Mouse (Mus musculus): Measurements from ENCODE around the gene Rhot2. TPM values are rescaled to one million over a fixed set of nuclear protein-coding genes. Genes with fewer than 3 reads are reported as not detected.
A peak's percentile ranks its signal among the peaks of the same experiment; 100 is the strongest.

The Rhot2 gene
- polyA plus RNA-seq (2015; fragmentation: Nextera tagmentation; extraction: Ambion mirVana) = 10.7 and 13.2 TPM in 2 replicates

DNA sequence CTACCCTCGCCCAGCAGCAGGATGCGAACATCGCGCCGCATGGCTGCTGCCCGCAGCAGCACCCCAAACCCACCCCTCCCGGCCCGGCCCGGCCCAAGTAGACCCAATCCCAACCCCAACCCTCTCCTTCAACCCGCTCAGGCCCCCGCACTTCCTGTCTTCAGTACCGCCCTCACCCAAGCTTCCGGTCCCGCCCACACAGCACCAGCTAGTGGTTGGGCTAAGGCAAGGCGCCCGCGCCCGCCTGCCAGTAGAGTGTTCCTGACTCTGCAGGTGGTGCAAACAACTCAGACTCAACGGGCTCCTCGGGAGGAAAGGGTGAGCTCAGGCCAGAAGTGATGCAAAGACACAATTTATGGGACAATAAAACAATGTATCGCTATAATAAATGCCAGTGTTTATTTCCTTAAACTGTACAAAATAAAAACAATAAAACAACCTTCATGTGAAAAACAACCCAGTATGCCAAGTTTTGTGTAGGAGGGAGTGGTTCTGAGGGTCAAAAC, at the start of gene Rhot2:
Gene Rhot2 (minus strand): TSS at position 456 of the 506 bp plus-strand sequence.
- no peaks in the 10 kb centered on the region for H3K9me3 ChIP-seq (ENCODE audit: control insufficient read depth, low read length)
- H3K4me2 ChIP-seq (replicated peaks; ENCODE audit: low read depth) = peak within 1 kb of the TSS; percentile 92
- peak within 1 kb of the TSS; percentile 87 for H3K27ac ChIP-seq (replicated peaks)
- DNase-seq (ENCODE audit: low spot score) (peak; percentile 98), ATAC-seq (ENCODE audit: low FRiP score, low TSS enrichment) (peak; percentile 94)
- peaks cover 24% of the 10 kb centered on the region for H3K36me3 ChIP-seq (ENCODE audit: control insufficient read depth, insufficient read depth, low read length)
- H3K9ac ChIP-seq (ENCODE audit: low read length) = peak within 1 kb of the TSS; percentile 86
- H3K4me3 ChIP-seq (ENCODE audit: low read depth, low read length) = peak within 1 kb of the TSS; percentile 83
- whole genome bisulfite sequencing = under 1% methylated on average over 20 of the region's 21 CpGs
- H3K4me1 ChIP-seq (replicated peaks; ENCODE audit: control insufficient read depth, insufficient read depth) = no peaks in the 10 kb centered on the region; the same call in 1 of the 2 replicates
- H3K27me3 ChIP-seq (ENCODE audit: control insufficient read depth, insufficient read depth, low read length) = no peaks in the 10 kb centered on the region
- TF ChIP-seq CTCF (IDR thresholded peaks at IDR 0.05; ENCODE audit: low read depth) = peak; percentile 83
- no peak for TF ChIP-seq EP300 (optimal IDR thresholded peaks at IDR 0.05)

DNA sequence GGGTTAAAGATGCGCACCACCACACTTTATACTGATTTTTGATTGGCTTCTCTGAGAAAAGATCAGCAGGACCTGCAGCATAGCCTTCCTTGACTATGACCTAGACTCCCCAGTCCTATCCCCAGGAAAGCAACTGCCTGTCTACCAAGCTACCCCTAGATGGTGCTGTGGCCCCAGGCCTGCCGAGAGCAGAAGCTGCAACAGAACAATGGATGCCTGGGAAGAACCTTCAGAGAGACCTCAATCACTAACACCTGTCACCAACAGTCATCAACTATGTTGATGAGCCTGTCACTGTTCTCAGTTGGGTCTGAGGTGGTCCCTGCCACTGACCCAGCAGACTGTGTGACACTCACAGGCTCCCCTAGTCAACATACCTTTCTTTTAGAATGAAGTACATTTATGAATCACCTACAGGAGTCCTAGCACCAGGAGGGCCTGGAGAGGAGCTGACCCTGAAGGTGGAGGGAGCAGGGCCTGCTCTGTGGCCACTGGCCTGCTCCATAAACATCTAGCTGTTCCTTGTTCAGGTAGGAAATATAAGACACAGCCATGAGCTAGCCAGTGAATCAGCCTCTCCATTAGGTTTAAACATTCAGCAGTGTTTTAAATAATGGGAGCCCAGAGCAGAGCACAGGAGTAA, 49.4 kb upstream of the Rhot2 start:
- Histone ChIP-seq H3K4me3 (ENCODE audit: low read depth, low read length) (no peak overlapping the region), H3K27ac (replicated peaks) (no peak overlapping the region), H3K27me3 (ENCODE audit: control insufficient read depth, insufficient read depth, low read length) (no peaks in the 10 kb centered on the region), H3K4me1 (replicated peaks; ENCODE audit: control insufficient read depth, insufficient read depth) (no peaks in the 10 kb centered on the region), H3K4me2 (replicated peaks; ENCODE audit: low read depth) (no peak overlapping the region), H3K36me3 (ENCODE audit: control insufficient read depth, insufficient read depth, low read length) (no peaks in the 10 kb centered on the region; the same call in 1 of the 2 replicates), H3K9ac (ENCODE audit: low read length) (no peak overlapping the region), H3K9me3 (ENCODE audit: control insufficient read depth, low read length) (no peaks in the 10 kb centered on the region)
- peak; percentile 82; the same call in 1 of the 2 replicates for ATAC-seq (ENCODE audit: low FRiP score, low TSS enrichment)
- peak; percentile 73 for DNase-seq (ENCODE audit: low spot score)
- WGBS = 37% methylated on average over 2 of the region's 2 CpGs
- TF ChIP-seq CTCF (IDR thresholded peaks at IDR 0.05; ENCODE audit: low read depth) = peak; percentile 98
- no peak for TF ChIP-seq EP300 (optimal IDR thresholded peaks at IDR 0.05)

DNA sequence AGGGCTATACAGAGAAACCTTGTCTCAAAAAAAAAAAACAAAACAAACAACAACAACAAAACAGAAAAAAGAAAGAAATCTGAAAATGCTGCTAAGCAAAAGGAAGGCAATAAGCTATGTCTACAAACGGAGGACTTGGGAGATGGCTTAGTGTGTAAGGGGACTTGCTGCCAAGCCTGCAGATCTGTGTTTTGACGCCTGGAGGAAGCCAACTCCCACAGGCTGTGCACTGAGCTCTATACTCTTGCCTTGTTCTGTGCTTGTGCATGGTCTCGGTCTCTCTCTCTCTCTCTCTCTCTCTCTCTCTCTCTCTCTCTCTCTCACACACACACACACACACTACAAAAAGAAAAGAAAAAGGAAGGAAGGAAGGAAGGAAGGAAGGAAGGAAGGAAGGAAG, 44.2 kb upstream of the Rhot2 start:
- WGBS = 84% methylated on average over 3 of the region's 3 CpGs
- Histone ChIP-seq H3K27me3 (ENCODE audit: control insufficient read depth, insufficient read depth, low read length) (no peaks in the 10 kb centered on the region), H3K9ac (ENCODE audit: low read length) (no peak overlapping the region), H3K9me3 (ENCODE audit: control insufficient read depth, low read length) (no peaks in the 10 kb centered on the region), H3K4me2 (replicated peaks; ENCODE audit: low read depth) (no peak overlapping the region), H3K4me1 (replicated peaks; ENCODE audit: control insufficient read depth, insufficient read depth) (no peaks in the 10 kb centered on the region), H3K27ac (replicated peaks) (no peak overlapping the region), H3K4me3 (ENCODE audit: low read depth, low read length) (no peak overlapping the region), H3K36me3 (ENCODE audit: control insufficient read depth, insufficient read depth, low read length) (peaks cover 9% of the 10 kb centered on the region)
- ATAC-seq (ENCODE audit: low FRiP score, low TSS enrichment) (no peak), DNase-seq (ENCODE audit: low spot score) (no peak)
- TF ChIP-seq CTCF (IDR thresholded peaks at IDR 0.05; ENCODE audit: low read depth) = no peak
- TF ChIP-seq EP300 (optimal IDR thresholded peaks at IDR 0.05) = no peak

DNA sequence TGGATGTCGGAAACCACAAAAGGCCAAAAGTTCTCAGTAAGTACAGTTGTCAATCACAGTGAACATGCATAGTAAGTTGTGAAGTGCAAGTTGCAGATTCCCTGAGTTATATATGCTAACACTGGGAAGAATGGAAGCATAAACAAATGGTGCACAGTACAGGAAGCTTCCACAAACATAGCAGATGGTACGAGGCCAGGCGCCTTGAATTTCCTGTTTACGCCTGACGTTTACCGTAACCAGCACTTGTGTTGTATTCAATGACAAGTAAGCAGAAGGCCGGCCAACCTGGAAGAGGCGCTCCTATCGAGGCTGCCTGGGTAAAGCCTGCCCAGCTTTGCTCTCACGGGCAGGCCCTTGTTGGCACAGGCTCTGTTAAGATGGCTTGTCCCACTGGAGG, 42.8 kb upstream of the Rhot2 start:
- TF ChIP-seq CTCF (IDR thresholded peaks at IDR 0.05; ENCODE audit: low read depth) = no peak
- no peak for TF ChIP-seq EP300 (optimal IDR thresholded peaks at IDR 0.05)
- Histone ChIP-seq H3K27me3 (ENCODE audit: control insufficient read depth, insufficient read depth, low read length) (no peaks in the 10 kb centered on the region), H3K9ac (ENCODE audit: low read length) (no peak overlapping the region), H3K4me3 (ENCODE audit: low read depth, low read length) (no peak overlapping the region), H3K4me1 (replicated peaks; ENCODE audit: control insufficient read depth, insufficient read depth) (no peaks in the 10 kb centered on the region), H3K4me2 (replicated peaks; ENCODE audit: low read depth) (no peak overlapping the region), H3K9me3 (ENCODE audit: control insufficient read depth, low read length) (no peaks in the 10 kb centered on the region), H3K27ac (replicated peaks) (no peak overlapping the region), H3K36me3 (ENCODE audit: control insufficient read depth, insufficient read depth, low read length) (peaks cover 16% of the 10 kb centered on the region)
- 73% methylated on average over 10 of the region's 10 CpGs for WGBS
- ATAC-seq (ENCODE audit: low FRiP score, low TSS enrichment) (no peak), DNase-seq (ENCODE audit: low spot score) (no peak)

DNA sequence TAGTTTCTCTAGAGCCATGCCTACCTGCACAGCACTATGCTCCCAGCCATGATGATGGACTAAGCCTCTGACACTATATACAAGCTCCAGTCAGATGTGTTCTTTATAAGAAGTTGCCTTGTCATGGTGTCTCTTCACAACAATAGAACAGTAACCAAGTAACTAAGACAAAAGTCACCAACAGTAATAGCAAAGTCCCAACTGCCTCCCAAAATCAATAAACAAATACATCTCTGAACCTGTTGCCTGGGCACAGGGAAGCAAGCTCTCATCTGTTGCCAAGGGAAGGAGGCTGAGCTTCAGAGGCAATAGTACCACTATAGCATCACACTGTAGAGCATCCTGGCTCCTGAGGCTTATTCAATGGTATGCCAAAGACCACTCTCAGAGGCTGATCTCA, 42.2 kb upstream of the Rhot2 start:
- H3K9ac ChIP-seq (ENCODE audit: low read length) = no peak overlapping the region
- H3K4me2 ChIP-seq (replicated peaks; ENCODE audit: low read depth) = no peak overlapping the region
- no peaks in the 10 kb centered on the region for H3K27me3 ChIP-seq (ENCODE audit: control insufficient read depth, insufficient read depth, low read length)
- TF ChIP-seq CTCF (IDR thresholded peaks at IDR 0.05; ENCODE audit: low read depth) (no peak), EP300 (optimal IDR thresholded peaks at IDR 0.05) (no peak)
- peaks cover 16% of the 10 kb centered on the region for H3K36me3 ChIP-seq (ENCODE audit: control insufficient read depth, insufficient read depth, low read length)
- DNase-seq (ENCODE audit: low spot score) (no peak), ATAC-seq (ENCODE audit: low FRiP score, low TSS enrichment) (no peak)
- no peak overlapping the region for H3K27ac ChIP-seq (replicated peaks)
- H3K9me3 ChIP-seq (ENCODE audit: control insufficient read depth, low read length) = no peaks in the 10 kb centered on the region
- no peaks in the 10 kb centered on the region for H3K4me1 ChIP-seq (replicated peaks; ENCODE audit: control insufficient read depth, insufficient read depth)
- H3K4me3 ChIP-seq (ENCODE audit: low read depth, low read length) = no peak overlapping the region

DNA sequence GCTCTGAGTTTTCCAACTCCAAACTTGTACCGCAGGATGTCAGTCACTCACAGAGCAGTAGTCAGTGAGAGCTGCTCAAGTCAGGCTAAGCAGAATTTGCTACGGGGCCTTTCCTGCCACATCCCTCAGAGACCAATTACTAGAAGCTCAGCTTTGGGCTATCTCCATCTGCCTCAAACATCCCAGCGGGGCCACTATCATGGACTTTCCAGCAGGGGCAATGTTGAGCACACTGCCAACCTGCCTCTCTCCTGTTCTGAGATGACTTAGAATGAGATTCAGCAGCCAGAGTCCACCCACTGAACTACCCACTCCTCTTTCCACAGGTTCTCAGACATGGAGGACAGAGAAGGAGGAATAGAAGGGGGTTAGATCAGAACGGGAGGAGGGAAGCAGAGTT, 41.0 kb upstream of the Rhot2 start:
- H3K36me3 ChIP-seq (ENCODE audit: control insufficient read depth, insufficient read depth, low read length) = peaks cover 16% of the 10 kb centered on the region
- H3K4me1 ChIP-seq (replicated peaks; ENCODE audit: control insufficient read depth, insufficient read depth) = no peaks in the 10 kb centered on the region
- TF ChIP-seq EP300 (optimal IDR thresholded peaks at IDR 0.05) (no peak), CTCF (IDR thresholded peaks at IDR 0.05; ENCODE audit: low read depth) (peak; percentile 64)
- H3K4me2 ChIP-seq (replicated peaks; ENCODE audit: low read depth) = no peak overlapping the region
- ATAC-seq (ENCODE audit: low FRiP score, low TSS enrichment) = peak; percentile 18; the same call in 1 of the 2 replicates
- no peak overlapping the region for H3K27ac ChIP-seq (replicated peaks)
- no peak overlapping the region for H3K9ac ChIP-seq (ENCODE audit: low read length)
- H3K27me3 ChIP-seq (ENCODE audit: control insufficient read depth, insufficient read depth, low read length) = no peaks in the 10 kb centered on the region
- no peaks in the 10 kb centered on the region for H3K9me3 ChIP-seq (ENCODE audit: control insufficient read depth, low read length)
- DNase-seq (ENCODE audit: low spot score) = no peak
- H3K4me3 ChIP-seq (ENCODE audit: low read depth, low read length) = no peak overlapping the region
- 73% methylated on average over 4 of the region's 4 CpGs for WGBS
